Comparison of ENCODE assay signal across 20 mouse cellular contexts in the genomic region with DNA sequence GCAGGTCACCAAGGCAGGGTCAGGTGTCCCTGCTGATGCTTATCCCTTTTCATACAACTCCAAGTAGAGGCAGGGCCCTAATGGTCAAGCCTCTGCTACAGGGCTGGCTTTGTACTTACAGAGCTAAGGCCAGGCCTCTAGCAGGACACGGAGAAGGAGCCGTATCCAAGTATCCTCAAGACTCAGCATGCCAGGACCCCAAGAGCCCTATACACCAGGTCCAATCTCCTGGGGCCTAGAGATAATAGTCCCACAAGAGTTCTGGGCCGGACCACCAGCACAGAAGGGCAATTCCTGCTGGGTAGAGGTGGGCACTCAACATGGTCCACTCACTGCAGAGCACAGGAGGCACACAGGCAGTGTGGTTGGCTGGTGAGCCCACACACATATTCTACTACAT. TPM values are rescaled to one million over a fixed set of nuclear protein-coding genes. Genes with fewer than 3 reads are reported as not detected.
DNase-seq lines count a peak whose midpoint lies in the region; ATAC-seq and TF ChIP-seq lines count a peak whose summit lies in the region.
"Had no signal": no experiment of that assay in that cellular context is flagged by ENCODE, and none has a peak within 500 bp of the region (broad histone marks: within the 10 kb centered on the region; RNA-seq: fewer than 3 reads in every experiment).

No protein-coding gene starts in this region.

- WGBS in hindbrain, postnatal 0 days, result 85% methylated on average over 3 of the region's 3 CpGs
- WGBS in hindbrain, embryonic 11.5 days, result 92% methylated on average over 3 of the region's 3 CpGs
- 92% methylated on average over 3 of the region's 3 CpGs for WGBS in lung, embryonic 16.5 days
- 90% methylated on average over 3 of the region's 3 CpGs for WGBS in intestine, postnatal 0 days
- 91% methylated on average over 3 of the region's 3 CpGs for WGBS in stomach, postnatal 0 days

- H3K9me3 ChIP-seq in hindbrain, postnatal 0 days (ENCODE audit: low read length), result no peaks in the 10 kb centered on the region
- H3K9me3 ChIP-seq in hindbrain, embryonic 11.5 days (ENCODE audit: control insufficient read depth, low read length), result no peaks in the 10 kb centered on the region
- no peaks in the 10 kb centered on the region for H3K9me3 ChIP-seq in lung, embryonic 16.5 days (ENCODE audit: control insufficient read depth, low read length)
- no peaks in the 10 kb centered on the region for H3K9me3 ChIP-seq in intestine, postnatal 0 days (ENCODE audit: control insufficient read depth)
- no peaks in the 10 kb centered on the region for H3K9me3 ChIP-seq in stomach, postnatal 0 days (ENCODE audit: control insufficient read depth, low read length)
- H3K9me3 ChIP-seq: heart, embryonic 15.5 days; hindbrain, embryonic 15.5 days; limb, embryonic 15.5 days had no signal

- peaks cover 16% of the 10 kb centered on the region; the same call in 1 of the 2 replicates for H3K36me3 ChIP-seq in hindbrain, postnatal 0 days (ENCODE audit: insufficient read depth, low read length)
- H3K36me3 ChIP-seq in hindbrain, embryonic 11.5 days (ENCODE audit: control insufficient read depth, insufficient read depth, low read length), result no peaks in the 10 kb centered on the region
- H3K36me3 ChIP-seq in lung, embryonic 16.5 days (ENCODE audit: control insufficient read depth, insufficient read depth, low read length), result peaks cover 18% of the 10 kb centered on the region
- H3K36me3 ChIP-seq in intestine, postnatal 0 days (ENCODE audit: control insufficient read depth, insufficient read depth), result peaks cover 52% of the 10 kb centered on the region
- H3K36me3 ChIP-seq in stomach, postnatal 0 days (ENCODE audit: control insufficient read depth, insufficient read depth, low read length), result peaks cover 17% of the 10 kb centered on the region

- H3K4me2 ChIP-seq in hindbrain, postnatal 0 days (ENCODE audit: low read depth, low read length), result no peak overlapping the region
- H3K4me2 ChIP-seq in hindbrain, embryonic 11.5 days (replicated peaks; ENCODE audit: low read depth, low read length), result no peak overlapping the region
- H3K4me2 ChIP-seq in lung, embryonic 16.5 days (ENCODE audit: low read depth, low read length), result no peak overlapping the region
- peak overlapping the region; percentile 51; the same call in 1 of the 2 replicates for H3K4me2 ChIP-seq in intestine, postnatal 0 days (replicated peaks; ENCODE audit: low read depth)
- H3K4me2 ChIP-seq in stomach, postnatal 0 days (replicated peaks; ENCODE audit: low read depth), result no peak overlapping the region
- H3K4me2 ChIP-seq: heart, embryonic 15.5 days; hindbrain, embryonic 15.5 days; limb, embryonic 15.5 days; midbrain, embryonic 11.5 days had no signal

- peaks cover 4% of the 10 kb centered on the region; the same call in 1 of the 2 replicates for H3K4me1 ChIP-seq in hindbrain, postnatal 0 days (ENCODE audit: insufficient read depth, low read length)
- H3K4me1 ChIP-seq in hindbrain, embryonic 11.5 days (replicated peaks; ENCODE audit: control insufficient read depth, insufficient read depth, low read length), result no peaks in the 10 kb centered on the region; the same call in 1 of the 2 replicates
- H3K4me1 ChIP-seq in lung, embryonic 16.5 days (replicated peaks; ENCODE audit: control insufficient read depth, insufficient read depth, low read length), result peaks cover 21% of the 10 kb centered on the region
- peaks cover 6% of the 10 kb centered on the region; the same call in 1 of the 2 replicates for H3K4me1 ChIP-seq in intestine, postnatal 0 days (replicated peaks; ENCODE audit: control insufficient read depth, insufficient read depth, low read length)
- H3K4me1 ChIP-seq in stomach, postnatal 0 days (replicated peaks; ENCODE audit: control insufficient read depth, insufficient read depth), result no peaks in the 10 kb centered on the region

- no peak for TF ChIP-seq EP300 in stomach, postnatal 0 days (optimal IDR thresholded peaks at IDR 0.05)

- peak overlapping the region; percentile 71; the same call in 1 of the 2 replicates for H3K27ac ChIP-seq in hindbrain, postnatal 0 days
- no peak overlapping the region for H3K27ac ChIP-seq in hindbrain, embryonic 11.5 days (ENCODE audit: low read depth, low read length)
- H3K27ac ChIP-seq in lung, embryonic 16.5 days (ENCODE audit: low read length), result peak overlapping the region; percentile 68
- H3K27ac ChIP-seq in intestine, postnatal 0 days (ENCODE audit: low read depth, low read length), result peak overlapping the region; percentile 83
- H3K27ac ChIP-seq in stomach, postnatal 0 days (replicated peaks), result peak overlapping the region; percentile 31; the same call in 1 of the 2 replicates
- H3K27ac ChIP-seq: heart, adult 2 months; hindbrain, embryonic 15.5 days; limb, embryonic 15.5 days had no signal

- H3K27me3 ChIP-seq in hindbrain, postnatal 0 days (ENCODE audit: insufficient read depth, low read length), result no peaks in the 10 kb centered on the region
- H3K27me3 ChIP-seq in hindbrain, embryonic 11.5 days (ENCODE audit: control insufficient read depth, insufficient read depth, low read length), result no peaks in the 10 kb centered on the region
- no peaks in the 10 kb centered on the region for H3K27me3 ChIP-seq in lung, embryonic 16.5 days (ENCODE audit: control insufficient read depth, insufficient read depth, low read depth, low read length)
- H3K27me3 ChIP-seq in intestine, postnatal 0 days (replicated peaks; ENCODE audit: control insufficient read depth, insufficient read depth, low read length), result no peaks in the 10 kb centered on the region
- H3K27me3 ChIP-seq in stomach, postnatal 0 days (ENCODE audit: control insufficient read depth, insufficient read depth, low read length), result no peaks in the 10 kb centered on the region
- H3K27me3 ChIP-seq: heart, embryonic 15.5 days; hindbrain, embryonic 15.5 days; limb, embryonic 15.5 days had no signal

- TF ChIP-seq CTCF in hindbrain, postnatal 0 days (IDR thresholded peaks at IDR 0.05; ENCODE audit: low read depth), result no peak
- TF ChIP-seq CTCF in intestine, postnatal 0 days (IDR thresholded peaks at IDR 0.05; ENCODE audit: low read depth), result no peak
- TF ChIP-seq CTCF in stomach, postnatal 0 days (IDR thresholded peaks at IDR 0.05; ENCODE audit: low read depth), result no peak

- ATAC-seq in hindbrain, postnatal 0 days, result no peak
- no peak for ATAC-seq in hindbrain, embryonic 11.5 days (ENCODE audit: low FRiP score)
- ATAC-seq in lung, embryonic 16.5 days (ENCODE audit: low read depth), result no peak
- ATAC-seq in intestine, postnatal 0 days, result no peak
- no peak for ATAC-seq in stomach, postnatal 0 days (ENCODE audit: low FRiP score, low TSS enrichment)

- no peak overlapping the region for H3K4me3 ChIP-seq in hindbrain, postnatal 0 days (ENCODE audit: low read length)
- H3K4me3 ChIP-seq in hindbrain, embryonic 11.5 days (ENCODE audit: low read depth, low read length), result no peak overlapping the region
- no peak overlapping the region for H3K4me3 ChIP-seq in lung, embryonic 16.5 days (ENCODE audit: low read length)
- H3K4me3 ChIP-seq in intestine, postnatal 0 days (ENCODE audit: low read depth, low read length), result no peak overlapping the region
- H3K4me3 ChIP-seq in stomach, postnatal 0 days (ENCODE audit: low read depth, low read length), result no peak overlapping the region
- H3K4me3 ChIP-seq: heart, adult 2 months; heart, embryonic 15.5 days; hindbrain, embryonic 15.5 days; limb, embryonic 15.5 days had no signal

- no peak for DNase-seq in hindbrain, postnatal 0 days (ENCODE audit: low spot score)
- DNase-seq in hindbrain, embryonic 11.5 days (ENCODE audit: low spot score), result no peak
- no peak for DNase-seq in lung, postnatal 4 days
- no peak for DNase-seq in stomach, postnatal 0 days (ENCODE audit: low spot score)
- no peak for DNase-seq in right cerebral cortex, postnatal 10 days (ENCODE audit: low spot score in 2 of 2)
- DNase-seq: adrenal gland, adult 2 months; cerebellum, adult 11 months; gastrocnemius, postnatal 25 days; heart, adult 2 months; heart, postnatal 4 days; kidney, adult 11 months; kidney, postnatal 14 days; left cerebral cortex, postnatal 4 days; thymus, postnatal 25 days had no signal

- H3K9ac ChIP-seq in hindbrain, postnatal 0 days (replicated peaks; ENCODE audit: low read length), result no peak overlapping the region
- H3K9ac ChIP-seq in hindbrain, embryonic 11.5 days (ENCODE audit: low read depth, low read length), result no peak overlapping the region
- H3K9ac ChIP-seq in lung, embryonic 16.5 days (ENCODE audit: low read length), result no peak overlapping the region
- H3K9ac ChIP-seq in intestine, postnatal 0 days (ENCODE audit: low read depth, low read length), result no peak overlapping the region
- no peak overlapping the region for H3K9ac ChIP-seq in stomach, postnatal 0 days (ENCODE audit: low read length)
- H3K9ac ChIP-seq: heart, embryonic 15.5 days; hindbrain, embryonic 15.5 days; limb, embryonic 15.5 days had no signal

RNA-seq across cellular contexts. Expression of a gene that starts 6.8 kb away (rescaled TPM):
- 43.5 and 56.2 TPM in 2 replicates for total RNA-seq in hindbrain, postnatal 0 days (2014; rRNA removed)
- polyA plus RNA-seq in hindbrain, postnatal 0 days (2015; fragmentation: Nextera tagmentation; extraction: Ambion mirVana), result 31.8 and 35.9 TPM in 2 replicates
- polyA plus RNA-seq in hindbrain, embryonic 11.5 days (2014; fragmentation: Nextera tagmentation; extraction: Ambion mirVana), result 34.6 and 41.8 TPM in 2 replicates
- polyA plus RNA-seq in lung, embryonic 16.5 days (2015; fragmentation: Nextera tagmentation; extraction: Ambion mirVana), result 30.9 and 32.0 TPM in 2 replicates
- 37.9 and 38.2 TPM in 2 replicates for polyA plus RNA-seq in intestine, postnatal 0 days (2015; fragmentation: Nextera tagmentation; extraction: Ambion mirVana)
- polyA plus RNA-seq in stomach, postnatal 0 days (2015; fragmentation: Nextera tagmentation; extraction: Ambion mirVana), result 25.2 and 28.8 TPM in 2 replicates

RNA-seq across cellular contexts. Expression of a gene that starts 21.3 kb away (rescaled TPM):
- 0.68 and 1.9 TPM in 2 replicates for total RNA-seq in hindbrain, postnatal 0 days (2014; rRNA removed)
- polyA plus RNA-seq in hindbrain, postnatal 0 days (2015; fragmentation: Nextera tagmentation; extraction: Ambion mirVana), result 0.87 and 1.0 TPM in 2 replicates
- 1.2 and 1.8 TPM in 2 replicates for polyA plus RNA-seq in hindbrain, embryonic 11.5 days (2014; fragmentation: Nextera tagmentation; extraction: Ambion mirVana)
- polyA plus RNA-seq in lung, embryonic 16.5 days (2015; fragmentation: Nextera tagmentation; extraction: Ambion mirVana), result 5.3 and 7.5 TPM in 2 replicates
- polyA plus RNA-seq in intestine, postnatal 0 days (2015; fragmentation: Nextera tagmentation; extraction: Ambion mirVana), result 1.7 and 2.1 TPM in 2 replicates
- 1.3 TPM in 2 replicates for polyA plus RNA-seq in stomach, postnatal 0 days (2015; fragmentation: Nextera tagmentation; extraction: Ambion mirVana)
